Mouse (Mus musculus): Measurements from ENCODE around the gene Olfr1179.
"Not testable (repeated sequence)": the region's sequence is repeated elsewhere in the genome, so short reads cannot be mapped to it uniquely, and the experiment has no call there.

Gene Olfr1179

DNA sequence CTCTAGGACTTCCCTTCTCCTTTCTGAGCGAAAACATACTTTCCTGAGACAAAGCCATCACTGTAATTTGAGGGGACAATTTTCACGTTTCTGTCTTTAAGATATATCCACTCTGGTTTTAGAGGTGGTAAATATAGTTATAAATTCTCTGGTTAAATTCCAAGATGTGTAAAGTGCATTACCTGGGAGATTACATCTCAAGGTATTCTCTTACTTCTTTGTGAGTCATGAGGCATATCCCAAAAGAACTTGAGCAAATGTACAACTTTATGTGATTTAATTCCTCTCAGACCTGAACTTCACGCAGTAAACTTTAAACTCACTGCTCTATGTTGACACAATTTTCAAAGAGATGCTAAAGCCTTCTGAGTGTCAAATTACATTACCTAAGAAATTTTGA is at the start of gene Olfr1179:
Olfr1179 (minus strand) TSS at position 101 of the 400 bp plus-strand sequence.
- DNase-seq, result no peak

DNA sequence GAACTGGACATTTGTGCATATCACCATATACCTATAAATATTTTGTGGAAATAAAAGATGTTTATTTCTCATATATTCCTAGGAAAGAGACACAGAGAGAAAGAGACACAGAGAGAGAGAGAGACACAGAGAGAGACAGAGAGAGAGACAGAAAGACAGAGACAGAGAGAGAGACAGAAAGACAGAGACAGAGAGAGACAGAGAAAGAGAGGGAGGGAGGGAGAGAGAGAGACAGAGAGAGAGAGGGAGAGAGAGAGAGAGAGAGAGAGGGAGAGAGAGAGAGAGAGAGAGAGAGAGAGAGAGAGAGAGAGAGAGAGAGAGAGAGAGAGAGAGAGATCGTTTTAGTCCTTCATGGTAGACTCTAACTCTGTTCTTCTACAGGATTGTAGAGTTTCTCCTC is 48.3 kb upstream of the Olfr1179 start, which contains the start of gene Olfr1183:
Olfr1183 (plus strand) TSS at position 301 of the 400 bp plus-strand sequence.
- not testable (repeated sequence) for DNase-seq

DNA sequence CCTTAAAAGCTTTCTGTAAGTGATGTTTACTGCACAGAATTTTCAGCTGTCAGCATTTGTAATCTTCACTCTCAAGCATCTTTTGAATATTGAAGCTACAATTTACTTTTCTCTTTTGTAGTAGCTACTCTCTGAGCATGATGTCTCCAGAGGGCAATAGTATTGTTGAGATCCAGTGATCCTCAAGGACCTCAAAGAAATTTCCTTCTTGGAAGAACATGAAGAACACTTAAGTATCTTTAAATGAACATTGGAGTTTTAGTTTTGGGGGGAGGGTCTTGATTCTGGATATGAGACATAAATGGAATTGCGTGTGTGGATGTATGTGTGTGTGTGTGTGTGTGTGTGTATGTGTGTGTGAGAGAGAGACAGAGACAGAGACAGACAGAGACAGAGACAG is 42.8 kb upstream of the Olfr1179 start, which contains the start of gene Gm13757:
Gm13757 (minus strand) TSS at position 101 of the 400 bp plus-strand sequence.
- no peak for DNase-seq

DNA sequence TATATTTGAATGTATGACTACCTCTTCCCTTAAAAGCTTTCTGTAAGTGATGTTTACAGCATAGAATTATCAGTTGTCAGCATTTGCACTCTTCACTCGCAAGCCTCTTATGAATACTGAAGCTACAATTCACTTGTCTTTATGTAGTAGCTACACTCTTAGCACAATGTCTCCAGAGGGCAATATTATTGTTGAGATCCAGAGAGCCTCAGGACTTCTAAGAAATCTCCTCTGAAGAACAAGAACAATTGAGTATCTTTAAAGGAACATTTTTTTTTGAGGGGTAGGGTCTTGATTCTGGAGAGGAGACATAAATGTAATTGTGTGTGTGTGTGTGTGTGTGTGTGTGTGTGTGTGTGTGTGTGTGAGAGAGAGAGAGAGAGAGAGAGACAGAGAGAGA is 19.8 kb upstream of the Olfr1179 start, which contains the start of gene Olfr1181:
Olfr1181 (minus strand) TSS at position 101 of the 400 bp plus-strand sequence.
- no peak for DNase-seq

DNA sequence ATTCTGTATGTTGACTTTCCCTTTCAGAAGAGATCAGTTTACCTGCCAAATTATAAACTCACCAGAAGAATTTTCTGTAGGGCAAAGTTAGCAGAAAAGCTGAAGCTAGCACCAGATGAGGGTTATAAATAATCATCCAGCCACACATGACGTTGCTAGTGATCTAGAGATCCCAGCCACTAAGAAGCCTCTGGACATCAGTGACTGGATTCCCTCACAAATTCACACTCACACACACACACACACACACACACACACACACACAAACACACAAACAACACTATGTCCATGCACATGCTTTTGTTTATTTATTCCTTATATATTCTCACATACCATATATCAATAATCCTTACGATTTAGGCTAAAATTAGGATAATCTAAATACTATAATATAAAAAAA is 12.8 kb upstream of the Olfr1179 start, which contains the start of gene Olfr1180:
Olfr1180 (minus strand) TSS at position 101 of the 400 bp plus-strand sequence.
- DNase-seq, result no peak

DNA sequence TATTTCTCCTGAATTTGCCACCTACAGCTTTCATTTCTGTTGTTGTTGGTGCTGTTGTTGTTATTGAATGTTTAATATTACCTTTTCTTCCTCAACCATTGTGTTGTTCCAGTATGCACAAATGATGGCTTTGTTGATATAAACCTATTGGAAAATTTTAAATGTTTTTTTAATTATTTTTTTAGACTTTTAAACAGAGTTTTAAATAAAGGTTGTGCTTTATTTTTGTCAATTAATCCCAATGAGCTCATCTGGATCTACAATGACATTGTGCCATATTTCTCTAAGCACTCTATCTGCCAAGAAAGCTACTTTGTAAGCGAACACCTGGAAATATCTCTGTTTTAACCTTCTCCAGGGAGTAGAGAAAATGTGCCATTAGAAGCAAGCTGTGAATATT is 19.5 kb downstream of the Olfr1179 start, which contains the start of gene Olfr1178:
Olfr1178 (plus strand) TSS at position 301 of the 400 bp plus-strand sequence.
- DNase-seq, result no peak

DNA sequence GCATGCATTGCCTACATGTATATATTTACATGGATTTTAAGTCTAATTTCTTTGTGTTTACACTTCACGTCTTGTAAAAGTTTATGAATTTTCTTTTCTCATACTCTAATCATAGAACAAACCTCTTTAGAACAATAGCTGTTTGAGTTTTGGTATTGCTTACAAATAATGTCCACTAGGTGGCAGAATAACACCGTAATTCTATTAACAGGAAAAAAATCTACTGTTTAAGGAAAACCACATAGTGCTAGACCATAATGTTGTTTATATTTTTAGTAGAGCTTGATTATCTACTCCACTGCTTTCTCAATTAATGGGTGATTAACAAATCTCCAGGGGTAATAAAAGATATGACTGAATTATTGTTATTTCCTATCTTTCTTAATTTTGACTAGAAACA is 49.9 kb downstream of the Olfr1179 start:
- DNase-seq, result no peak

Data from thymus, postnatal 25 days (tissue).